8 mouse cellular contexts compared by ENCODE assay signal in genomic region chr6:124463881-124464291, GRCm38 (mm10). TPM values are rescaled to one million over a fixed set of nuclear protein-coding genes. Genes with fewer than 3 reads are reported as not detected.
DNase-seq lines count a peak whose midpoint lies in the region; ATAC-seq and TF ChIP-seq lines count a peak whose summit lies in the region.

No protein-coding gene starts in this region.

- ATAC-seq in lung, embryonic 15.5 days (ENCODE audit: borderline replicate concordance, extremely low read depth, low FRiP score, low TSS enrichment): no peak
- peak; percentile 50 for ATAC-seq in neural tube, embryonic 14.5 days (ENCODE audit: low read depth)

- no peak overlapping the region for H3K9ac ChIP-seq in lung, embryonic 15.5 days
- H3K9ac ChIP-seq in neural tube, embryonic 14.5 days (replicated peaks; ENCODE audit: low read depth, low read length): peak overlapping the region; percentile 70

- no peak for TF ChIP-seq CTCF in gastrocnemius, adult 2 months (IDR thresholded peaks at IDR 0.05)

- no peak overlapping the region for H3K4me3 ChIP-seq in lung, embryonic 15.5 days
- peak overlapping the region; percentile 65 for H3K4me3 ChIP-seq in embryonic facial prominence, embryonic 10.5 days
- peak overlapping the region; percentile 57 for H3K4me3 ChIP-seq in limb, embryonic 10.5 days
- peak overlapping the region; percentile 51 for H3K4me3 ChIP-seq in neural tube, embryonic 14.5 days (ENCODE audit: low read depth, low read length)
- H3K4me3 ChIP-seq in gastrocnemius, adult 2 months: no peak overlapping the region; the same call in 1 of the 2 replicates

- peak overlapping the region; percentile 71; the same call in 1 of the 2 replicates for H3K4me2 ChIP-seq in lung, embryonic 15.5 days
- H3K4me2 ChIP-seq in neural tube, embryonic 14.5 days (ENCODE audit: low read depth, low read length): peak overlapping the region; percentile 55

- H3K27me3 ChIP-seq in lung, embryonic 15.5 days: no peaks in the 10 kb centered on the region
- peaks cover 30% of the 10 kb centered on the region for H3K27me3 ChIP-seq in embryonic facial prominence, embryonic 10.5 days (replicated peaks; ENCODE audit: low read depth, poor library complexity, severe bottlenecking)
- peaks cover 30% of the 10 kb centered on the region for H3K27me3 ChIP-seq in limb, embryonic 10.5 days (ENCODE audit: low read depth, poor library complexity, severe bottlenecking)
- H3K27me3 ChIP-seq in neural tube, embryonic 14.5 days (ENCODE audit: control insufficient read depth, insufficient read depth, low read length): no peaks in the 10 kb centered on the region

- no peaks in the 10 kb centered on the region for H3K36me3 ChIP-seq in lung, embryonic 15.5 days
- H3K36me3 ChIP-seq in embryonic facial prominence, embryonic 10.5 days (replicated peaks): no peaks in the 10 kb centered on the region
- no peaks in the 10 kb centered on the region for H3K36me3 ChIP-seq in limb, embryonic 10.5 days
- H3K36me3 ChIP-seq in neural tube, embryonic 14.5 days (ENCODE audit: control insufficient read depth, insufficient read depth, low read length): no peaks in the 10 kb centered on the region

- no peaks in the 10 kb centered on the region for H3K9me3 ChIP-seq in lung, embryonic 15.5 days
- no peaks in the 10 kb centered on the region for H3K9me3 ChIP-seq in embryonic facial prominence, embryonic 10.5 days
- H3K9me3 ChIP-seq in limb, embryonic 10.5 days (replicated peaks): no peaks in the 10 kb centered on the region
- no peaks in the 10 kb centered on the region for H3K9me3 ChIP-seq in neural tube, embryonic 14.5 days (ENCODE audit: control insufficient read depth, low read length)

- DNase-seq in lung, postnatal 4 days: no peak
- DNase-seq in embryonic facial prominence, embryonic 10.5 days (ENCODE audit: low spot score): no peak
- DNase-seq in limb, embryonic 10.5 days (ENCODE audit: low spot score): no peak
- DNase-seq in spleen, postnatal 14 days (ENCODE audit: low spot score in 2 of 2): no peak
- DNase-seq in lung, postnatal 36 days: no peak
- DNase-seq in gastrocnemius, adult 2 months: no peak

- WGBS in lung, embryonic 15.5 days: 33% methylated on average over 8 of the region's 8 CpGs
- 22% methylated on average over 8 of the region's 8 CpGs for WGBS in embryonic facial prominence, embryonic 10.5 days
- WGBS in limb, embryonic 10.5 days: 30% methylated on average over 8 of the region's 8 CpGs
- 9% methylated on average over 8 of the region's 8 CpGs for WGBS in neural tube, embryonic 14.5 days

- intact Hi-C loops in gastrocnemius, adult 2 months (cut with DNase I): no loop called here

- no peaks in the 10 kb centered on the region for H3K4me1 ChIP-seq in lung, embryonic 15.5 days
- peaks cover 22% of the 10 kb centered on the region for H3K4me1 ChIP-seq in embryonic facial prominence, embryonic 10.5 days
- H3K4me1 ChIP-seq in limb, embryonic 10.5 days: peaks cover 18% of the 10 kb centered on the region
- peaks cover 13% of the 10 kb centered on the region for H3K4me1 ChIP-seq in neural tube, embryonic 14.5 days (ENCODE audit: control insufficient read depth, insufficient read depth, low read length)

- H3K27ac ChIP-seq in lung, embryonic 15.5 days: no peak overlapping the region
- no peak overlapping the region for H3K27ac ChIP-seq in embryonic facial prominence, embryonic 10.5 days (replicated peaks)
- H3K27ac ChIP-seq in limb, embryonic 10.5 days: no peak overlapping the region
- peak overlapping the region; percentile 86 for H3K27ac ChIP-seq in neural tube, embryonic 14.5 days (ENCODE audit: low read depth, low read length)
- H3K27ac ChIP-seq in gastrocnemius, adult 2 months: no peak overlapping the region

RNA-seq across cellular contexts. Expression of gene Clstn3, which starts 0.7 kb away (rescaled TPM):
- 2.7 and 2.8 TPM in 2 replicates for polyA plus RNA-seq in lung, embryonic 15.5 days (2015; fragmentation: Nextera tagmentation; extraction: Ambion mirVana)
- 5.5 and 8.7 TPM in 2 replicates for polyA plus RNA-seq in embryonic facial prominence, embryonic 10.5 days (2016; fragmentation: Nextera tagmentation; extraction: Ambion mirVana)
- polyA plus RNA-seq in limb, embryonic 10.5 days (2016; fragmentation: Nextera tagmentation; extraction: Ambion mirVana): 2.1 and 5.4 TPM in 2 replicates
- 90.4 and 96.1 TPM in 2 replicates for polyA plus RNA-seq in neural tube, embryonic 14.5 days (2014; fragmentation: Nextera tagmentation; extraction: Ambion mirVana)
- under 1 TPM; 0.36 to 0.64 TPM for total RNA-seq in gastrocnemius, adult 2 months (2021)

RNA-seq across cellular contexts. Expression of gene C1rl, which starts 29.0 kb away (rescaled TPM):
- 0.49 and 0.52 TPM in 2 replicates for polyA plus RNA-seq in lung, embryonic 15.5 days (2015; fragmentation: Nextera tagmentation; extraction: Ambion mirVana)
- 0.42 and 0.47 TPM in 2 replicates for polyA plus RNA-seq in embryonic facial prominence, embryonic 10.5 days (2016; fragmentation: Nextera tagmentation; extraction: Ambion mirVana)
- polyA plus RNA-seq in limb, embryonic 10.5 days (2016; fragmentation: Nextera tagmentation; extraction: Ambion mirVana): 0.69 and 0.84 TPM in 2 replicates
- polyA plus RNA-seq in neural tube, embryonic 14.5 days (2014; fragmentation: Nextera tagmentation; extraction: Ambion mirVana): 0.22 and 0.29 TPM in 2 replicates
- total RNA-seq in gastrocnemius, adult 2 months (2021): under 1 TPM; 0.28 to 0.61 TPM

RNA-seq across cellular contexts. Expression of gene C1ra, which starts 48.3 kb away (rescaled TPM):
- 3.1 and 4.6 TPM in 2 replicates for polyA plus RNA-seq in lung, embryonic 15.5 days (2015; fragmentation: Nextera tagmentation; extraction: Ambion mirVana)
- polyA plus RNA-seq in embryonic facial prominence, embryonic 10.5 days (2016; fragmentation: Nextera tagmentation; extraction: Ambion mirVana): 0.13 TPM in 1 of 2 replicates, not detected in the other
- polyA plus RNA-seq in limb, embryonic 10.5 days (2016; fragmentation: Nextera tagmentation; extraction: Ambion mirVana): 0.06 and 0.26 TPM in 2 replicates
- 0.11 and 0.33 TPM in 2 replicates for polyA plus RNA-seq in neural tube, embryonic 14.5 days (2014; fragmentation: Nextera tagmentation; extraction: Ambion mirVana)
- total RNA-seq in gastrocnemius, adult 2 months (2021): 10 to 100 TPM in 1 of 2 experiments, 1 to 10 TPM in 1; 7.4 to 10.5 TPM

RNA-seq across cellular contexts. Expression of gene Pex5, which starts 49.0 kb away (rescaled TPM):
- 35.5 and 39.1 TPM in 2 replicates for polyA plus RNA-seq in lung, embryonic 15.5 days (2015; fragmentation: Nextera tagmentation; extraction: Ambion mirVana)
- polyA plus RNA-seq in embryonic facial prominence, embryonic 10.5 days (2016; fragmentation: Nextera tagmentation; extraction: Ambion mirVana): 43.3 and 44.9 TPM in 2 replicates
- 38.0 and 41.4 TPM in 2 replicates for polyA plus RNA-seq in limb, embryonic 10.5 days (2016; fragmentation: Nextera tagmentation; extraction: Ambion mirVana)
- polyA plus RNA-seq in neural tube, embryonic 14.5 days (2014; fragmentation: Nextera tagmentation; extraction: Ambion mirVana): 50.1 and 63.8 TPM in 2 replicates
- total RNA-seq in gastrocnemius, adult 2 months (2021): 10 to 100 TPM; 19.8 to 25.2 TPM

Comparison
In these comparisons a context has a peak if more than half of its experiments do, and no peak if none do; other contexts are left out.
1. H3K4me3 ChIP-seq: peak in embryonic facial prominence, embryonic 10.5 days (single experiment), limb, embryonic 10.5 days (single experiment) and neural tube, embryonic 14.5 days (single experiment); none in lung, embryonic 15.5 days (single experiment) and gastrocnemius, adult 2 months (single experiment).